Mouse (Mus musculus) adrenal gland, adult 2 months (tissue): ENCODE data around the gene Psmc6. TPM values are rescaled to one million over a fixed set of nuclear protein-coding genes. Genes with fewer than 3 reads are reported as not detected.
A peak's percentile ranks its signal among the peaks of the same experiment; 100 is the strongest.

Experiments
- DNase-seq: peaks from one replicate; pipeline ENCODE4 v3.0.0; 2021
- long read RNA-seq: library from polyadenylated mRNA; stranded (forward); transcript quantifications from one replicate; pipeline ENCODE4 v2.0.0, GENCODE M21; 2021
- polyA plus RNA-seq: library from polyadenylated mRNA; depleted of rRNA; stranded (reverse); fragments of >200 nt; gene quantifications from 2 replicates; pipeline ENCODE4 v1.2.3, GENCODE M21; 2012; rRNA removed
- total RNA-seq, 2 experiments: library from RNA; stranded (reverse); gene quantifications; 2 replicates each; pipeline ENCODE4 v1.2.3; 2021

Gene Psmc6
- total RNA-seq (100 to 1,000 TPM; 104 to 142 TPM), polyA plus RNA-seq (4.5 and 5.7 TPM in 2 replicates)
- long read RNA-seq, transcript Psmc6-201 (14 exons, 2,234 nt), result major isoform, 89 of 97 reads
- long read RNA-seq, partial matches to known transcripts, result 3 of 97 reads
- long read RNA-seq, other reads (novel, unspliced or antisense), result 5 of 97 reads

DNA sequence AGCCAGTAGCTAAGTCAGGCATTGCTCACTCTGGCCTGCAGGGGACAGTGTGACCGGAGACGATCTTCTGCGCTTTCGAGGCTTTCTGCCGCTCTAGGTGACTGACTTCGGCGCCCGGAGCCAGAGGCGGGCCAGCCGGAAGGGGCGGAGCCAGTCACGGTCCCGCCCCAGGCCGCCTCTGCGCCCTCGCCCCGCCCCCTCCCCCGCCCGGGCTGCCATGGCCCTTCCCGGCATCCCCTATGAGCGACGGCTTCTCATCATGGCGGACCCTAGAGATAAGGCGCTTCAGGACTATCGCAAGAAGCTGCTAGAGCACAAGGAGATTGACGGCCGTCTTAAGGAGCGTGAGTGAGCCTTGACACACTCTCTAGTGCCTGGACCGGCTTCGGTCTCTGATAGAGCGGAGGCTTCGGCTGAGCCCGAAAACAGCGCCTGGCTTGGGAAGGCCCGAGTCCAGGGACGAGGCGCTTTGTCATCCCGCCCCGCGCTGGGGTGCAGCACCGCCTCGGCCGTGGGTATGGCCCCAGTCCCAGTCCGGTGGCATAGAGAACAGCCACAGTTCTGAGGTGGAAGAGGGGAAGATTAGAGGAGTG is at the start of gene Psmc6:
TSS of gene Psmc6 (plus strand) at position 200 of the 593 bp plus-strand sequence.
- peak; percentile 93 for DNase-seq

- no peak for DNase-seq
These were observed 47.5 kb upstream of the Psmc6 start for GRCm38 (mm10) chr14:45282066-45282465.

- no peak for DNase-seq
These were observed 38.0 kb upstream of the Psmc6 start for GRCm38 (mm10) chr14:45291608-45292007.

DNA sequence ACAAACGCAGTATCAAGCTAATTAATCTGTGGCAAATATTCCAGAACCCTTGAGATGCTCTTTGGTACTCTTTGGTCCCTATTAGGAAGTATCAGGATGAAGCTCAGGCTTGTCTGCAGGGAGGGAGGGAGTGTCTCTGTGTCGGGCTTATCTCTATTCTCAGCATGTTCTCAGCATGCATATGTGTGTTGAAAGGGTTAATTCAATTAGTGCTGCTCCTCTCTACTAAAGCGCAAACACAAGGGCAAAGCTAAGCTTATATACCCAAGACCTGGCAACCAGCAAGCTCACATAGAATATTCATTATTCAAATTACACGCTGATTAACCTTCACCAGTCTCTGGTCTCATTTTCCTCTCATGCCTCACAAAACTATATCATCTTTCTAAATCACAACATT is 25.6 kb upstream of the Psmc6 start:
- DNase-seq, result no peak

DNA sequence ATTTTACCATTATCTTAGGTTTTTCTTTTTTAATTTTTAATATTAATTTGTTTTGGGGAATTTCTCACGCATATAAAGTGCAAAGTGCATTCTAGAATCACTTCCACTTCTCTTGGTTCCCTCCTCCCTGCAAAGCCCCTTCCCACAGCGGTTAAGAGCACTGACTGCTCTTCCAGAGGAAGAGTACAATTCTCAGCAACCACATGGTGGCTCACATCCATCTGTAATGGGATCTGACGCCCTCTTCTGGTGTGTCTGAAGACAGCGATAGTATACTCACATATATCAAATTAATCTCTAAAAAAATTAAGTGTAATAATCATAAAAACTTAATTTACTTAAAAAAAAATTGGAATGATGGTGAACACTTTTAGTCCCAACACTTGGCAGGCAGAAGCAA is 25.2 kb upstream of the Psmc6 start:
- no peak for DNase-seq

- no peak for DNase-seq
These were observed 23.7 kb upstream of the Psmc6 start for GRCm38 (mm10) chr14:45305852-45306251.

- no peak for DNase-seq
These were observed 21.8 kb upstream of the Psmc6 start for GRCm38 (mm10) chr14:45307630-45308328.

DNA sequence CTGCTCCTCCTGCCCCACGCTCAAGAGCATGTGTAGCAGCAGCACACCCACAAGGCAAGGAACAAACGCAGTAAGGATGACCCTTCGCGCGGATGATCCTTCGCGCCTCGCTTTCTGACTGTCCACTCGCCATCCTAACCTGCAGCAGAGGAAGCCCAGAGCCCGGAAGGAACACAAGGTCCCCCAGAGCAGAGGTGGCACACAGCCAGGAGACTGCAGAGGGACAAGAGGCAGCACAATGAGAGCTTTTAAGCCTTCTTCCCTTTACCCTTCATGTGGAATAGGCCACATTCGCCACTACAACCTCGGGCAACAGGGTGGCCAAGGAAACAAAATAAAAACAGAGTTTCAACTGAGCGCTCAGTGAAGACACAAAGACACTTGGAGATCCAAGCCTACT is 19.9 kb upstream of the Psmc6 start:
- no peak for DNase-seq

DNA sequence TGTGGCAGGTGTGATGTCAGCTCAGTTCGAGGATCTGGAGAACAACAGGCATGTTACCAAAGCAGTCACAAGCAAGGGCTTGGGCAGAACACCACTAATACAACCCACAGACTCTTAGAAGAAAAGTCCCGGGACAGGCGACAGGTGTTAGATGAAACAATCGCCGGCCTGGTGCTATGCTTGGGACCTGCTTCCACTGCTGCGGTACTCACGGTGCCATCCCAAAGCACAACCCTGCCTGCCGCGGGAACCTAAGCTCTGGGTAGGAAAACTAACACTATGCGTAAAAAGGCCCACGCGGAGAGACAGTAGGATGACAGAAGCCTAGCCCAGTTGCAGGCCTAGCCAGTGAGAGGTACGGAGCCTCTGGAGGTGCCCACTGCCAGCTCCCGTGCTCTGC is 19.5 kb upstream of the Psmc6 start:
- no peak for DNase-seq

- no peak for DNase-seq
These were observed 12.7 kb upstream of the Psmc6 start for GRCm38 (mm10) chr14:45316927-45317326.

DNA sequence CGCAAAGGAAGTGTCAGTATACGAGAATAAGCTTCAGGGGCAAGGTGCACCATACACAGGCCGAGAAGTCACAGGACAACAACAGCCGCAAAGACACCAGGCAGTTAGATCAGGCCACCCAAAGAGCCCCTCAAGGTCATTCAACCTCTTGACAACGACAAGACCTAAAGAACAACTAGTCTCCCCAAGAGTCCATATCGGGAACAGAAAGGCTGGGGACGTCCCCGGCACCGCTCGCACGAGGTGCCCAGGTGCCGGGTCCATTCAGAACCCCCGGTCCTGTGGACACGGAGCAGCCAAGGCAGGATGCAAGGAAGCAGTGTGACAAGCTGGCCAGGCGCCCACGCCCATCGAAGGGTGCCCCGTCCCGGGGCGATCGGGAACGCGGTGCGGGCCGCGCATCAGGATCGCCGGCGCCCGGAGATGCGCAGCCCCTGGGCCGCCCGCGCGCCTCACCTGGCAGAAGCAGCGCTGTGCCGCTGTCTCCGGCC is 11.6 kb upstream of the Psmc6 start:
- DNase-seq, result no peak

DNA sequence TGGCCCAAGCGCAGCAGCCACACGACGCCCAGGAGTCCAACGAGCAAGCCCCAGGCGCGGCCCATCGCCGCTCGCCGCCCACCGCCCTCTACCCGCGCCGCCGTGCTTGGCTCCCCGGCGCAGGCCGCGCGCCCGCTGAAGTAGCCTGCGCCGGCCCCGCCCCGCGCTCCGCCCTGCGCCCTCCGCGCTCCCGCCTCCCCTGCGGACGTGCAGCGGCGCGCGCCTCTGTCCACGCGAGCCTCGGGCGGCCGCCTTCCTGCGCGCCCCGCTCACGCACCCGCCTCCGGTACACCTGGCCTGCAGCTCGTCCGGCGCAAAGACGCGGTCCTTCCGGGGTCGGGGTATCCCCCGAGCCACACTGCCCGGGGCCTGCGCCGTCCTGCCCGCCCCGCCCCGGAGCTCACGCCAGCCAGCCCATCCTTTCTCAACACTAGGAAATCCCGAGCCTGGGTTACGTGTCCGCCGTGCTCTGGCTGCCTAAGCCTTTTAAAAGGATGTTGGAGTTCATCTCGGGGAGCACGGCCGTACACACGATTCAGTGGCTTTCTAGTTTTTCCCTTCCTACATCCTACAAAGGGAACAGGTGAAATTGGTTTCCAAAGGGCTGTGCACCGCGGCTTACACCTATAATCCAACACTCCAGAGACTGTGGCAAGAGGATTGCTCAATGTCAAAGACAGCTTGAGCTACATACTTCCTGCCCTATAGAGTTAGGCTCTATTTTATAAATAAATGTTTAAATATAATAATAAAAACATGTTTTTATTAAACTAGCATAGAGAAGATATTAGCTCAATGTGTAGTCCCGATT is 11.0 kb upstream of the Psmc6 start, which contains the start of gene Ero1l:
TSS of gene Ero1l (minus strand) at position 346 of the 811 bp plus-strand sequence.
- DNase-seq, result peak; percentile 93

GRCm38 (mm10) chr14:45319237-45319610 is 10.4 kb upstream of the Psmc6 start:
- DNase-seq, result no peak

DNA sequence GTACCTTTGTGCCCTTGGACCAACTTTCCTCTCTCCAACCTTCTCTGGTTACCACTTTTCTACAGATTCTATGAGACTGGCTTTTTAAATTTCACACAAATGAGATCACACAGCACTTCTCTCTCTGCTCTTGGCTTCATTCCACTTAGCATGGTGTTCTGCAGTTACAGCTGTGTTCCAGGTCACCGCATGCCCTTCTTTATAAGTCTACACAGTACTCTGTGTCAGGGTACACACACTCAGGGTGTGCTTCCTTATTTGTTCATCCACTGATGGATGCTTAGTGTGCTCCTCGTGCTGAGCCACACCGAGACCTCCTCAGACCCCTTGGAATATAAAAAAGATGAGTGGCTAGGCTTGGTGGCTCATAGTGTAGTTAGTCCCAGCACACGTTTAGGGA is 9.5 kb upstream of the Psmc6 start:
- DNase-seq, result no peak

- DNase-seq, result no peak
These were observed 8.5 kb upstream of the Psmc6 start for GRCm38 (mm10) chr14:45321067-45321466.

DNA sequence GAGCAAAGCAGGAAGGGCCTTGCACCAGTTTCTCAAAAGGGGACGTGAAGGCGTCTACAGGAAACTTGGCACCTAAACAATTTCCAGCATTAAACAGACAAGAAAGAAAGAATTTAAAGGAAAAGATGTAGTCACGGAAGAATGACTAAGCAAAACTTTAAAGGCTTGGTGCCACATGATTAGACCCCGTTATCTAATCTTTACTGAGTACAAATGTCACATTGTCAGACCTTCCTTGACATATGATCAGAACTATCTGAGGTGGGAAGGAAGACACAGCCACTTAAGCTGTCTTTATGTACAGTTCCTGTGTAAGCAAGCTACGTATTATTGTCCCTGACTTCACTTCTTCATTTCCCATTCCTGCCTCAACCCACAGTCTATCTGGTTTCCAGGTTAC is 8.0 kb upstream of the Psmc6 start:
- no peak for DNase-seq

DNA sequence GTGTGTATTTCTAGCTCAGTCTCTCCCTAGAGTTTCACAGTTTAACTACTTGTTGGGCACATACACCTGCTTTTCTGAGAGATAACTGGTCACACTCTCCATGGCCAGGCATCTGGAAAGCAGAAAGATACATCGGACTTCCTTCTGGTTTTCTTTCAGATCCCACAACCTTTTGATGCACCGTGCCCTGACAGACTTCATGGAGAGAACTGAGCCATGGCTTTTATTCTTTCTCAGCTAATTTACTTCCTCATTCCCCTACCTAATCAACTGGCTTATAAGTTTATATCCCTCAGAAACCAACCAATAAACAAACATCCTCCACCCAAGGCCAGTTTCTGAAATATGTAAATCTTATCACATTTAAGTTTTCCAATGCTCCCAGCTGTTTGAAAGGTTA is 7.1 kb upstream of the Psmc6 start:
- no peak for DNase-seq

DNA sequence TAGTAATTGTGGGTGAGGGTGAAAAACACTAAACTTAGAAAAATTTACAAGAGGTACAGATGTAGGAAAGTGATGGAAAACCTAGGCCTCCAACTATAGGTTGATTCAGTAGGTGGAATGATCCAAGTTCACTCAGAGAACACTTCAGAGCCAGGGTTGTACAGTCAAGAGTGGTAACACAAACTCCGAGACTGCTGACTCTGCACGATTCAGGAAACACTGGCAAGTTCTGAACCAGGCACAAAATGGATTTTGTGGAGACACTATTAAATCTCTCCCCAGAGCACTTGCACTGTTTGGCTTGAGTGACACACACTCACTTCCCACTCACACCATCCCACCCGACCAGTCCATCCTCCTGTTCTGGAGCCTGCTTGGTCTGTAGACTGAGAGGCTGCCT is 6.3 kb upstream of the Psmc6 start:
- DNase-seq, result no peak

DNA sequence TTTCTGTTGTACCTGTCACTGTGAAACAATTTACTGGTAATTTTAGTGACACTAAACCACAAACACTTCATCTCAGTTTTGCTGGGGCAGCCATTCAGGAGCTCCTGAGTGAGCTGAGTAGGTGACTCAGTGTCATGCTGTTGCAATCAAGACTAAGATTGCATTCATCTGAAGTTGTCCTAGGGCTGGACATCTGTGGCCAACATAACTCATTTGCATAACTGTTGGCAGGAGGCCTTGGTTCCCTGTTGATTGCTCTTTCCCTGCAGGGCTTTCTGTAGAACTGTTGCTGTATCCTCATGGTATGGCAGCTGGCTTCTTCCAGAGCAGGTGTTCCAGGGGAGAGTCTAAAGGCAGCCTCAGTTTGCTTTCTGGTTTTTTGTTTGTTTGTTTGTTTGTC is 4.1 kb upstream of the Psmc6 start:
- peak; percentile 72 for DNase-seq

GRCm38 (mm10) chr14:45328072-45328713 is 1.4 kb upstream of the Psmc6 start:
- no peak for DNase-seq

DNA sequence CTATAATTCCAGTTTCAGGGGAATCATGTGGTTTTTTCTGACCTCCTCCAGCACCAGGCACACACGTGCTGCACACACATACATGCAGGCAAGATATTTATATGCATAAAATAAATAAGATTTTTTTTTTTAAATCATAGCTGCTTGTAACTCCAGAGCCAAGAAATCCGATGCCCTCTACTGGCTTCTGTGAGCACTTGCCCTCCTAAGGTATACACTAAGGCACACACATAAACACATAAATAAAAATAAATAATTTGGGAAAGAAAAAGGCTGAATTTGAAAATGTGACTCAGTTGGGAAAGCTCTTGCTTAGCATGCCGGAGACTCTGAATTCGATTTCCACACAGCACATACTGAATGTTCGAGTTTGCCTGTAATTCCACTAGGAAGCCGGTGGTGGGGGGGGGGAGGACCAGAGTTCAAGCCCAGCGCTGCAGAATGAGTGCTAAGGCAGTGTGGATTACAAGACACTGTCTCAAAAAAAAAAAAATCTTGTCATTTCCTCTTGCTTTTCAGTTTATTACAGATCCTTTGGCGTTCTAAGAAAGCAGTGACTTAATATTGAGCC is 485 bp upstream of the Psmc6 start:
- DNase-seq, result no peak
